Mouse (Mus musculus): ENCODE measurements around the gene Pnkp. TPM values are rescaled to one million over a fixed set of nuclear protein-coding genes. Genes with fewer than 3 reads are reported as not detected.

Gene Pnkp
- polyA plus RNA-seq, 1 experiment from 2014 or later, result 29.7 TPM

GRCm38 (mm10) chr7:44820525-44820924, 36.4 kb upstream of the Pnkp start:
- Histone ChIP-seq H3K4me2 (ENCODE audit: low read length) (no peak overlapping the region), H3K36me3 (ENCODE audit: control insufficient read depth, insufficient read depth, low read length) (no peaks in the 10 kb centered on the region), H3K9ac (ENCODE audit: low read length) (no peak overlapping the region), H3K4me3 (ENCODE audit: low read depth, low read length) (no peak overlapping the region), H3K4me1 (replicated peaks; ENCODE audit: control insufficient read depth, insufficient read depth, low read length) (peaks cover 27% of the 10 kb centered on the region), H3K27ac (ENCODE audit: low read depth) (no peak overlapping the region), H3K27me3 (replicated peaks; ENCODE audit: control insufficient read depth, insufficient read depth, low read length) (no peaks in the 10 kb centered on the region), H3K9me3 (ENCODE audit: control insufficient read depth, low read length) (no peaks in the 10 kb centered on the region)
- 83% methylated on average over 3 of the region's 3 CpGs for WGBS
- DNase-seq (ENCODE audit: low spot score) (peak; percentile 44), ATAC-seq (replicated peaks; ENCODE audit: low FRiP score, low TSS enrichment, low read depth) (no peak)

- Histone ChIP-seq H3K36me3 (ENCODE audit: control insufficient read depth, insufficient read depth, low read length) (0 out of 2 replicates have a peak, but pooled peaks cover 6% of the 10 kb centered on the region), H3K4me3 (ENCODE audit: low read depth, low read length) (no peak overlapping the region), H3K27me3 (replicated peaks; ENCODE audit: control insufficient read depth, insufficient read depth, low read length) (no peaks in the 10 kb centered on the region), H3K9me3 (ENCODE audit: control insufficient read depth, low read length) (no peaks in the 10 kb centered on the region), H3K27ac (ENCODE audit: low read depth) (no peak overlapping the region), H3K4me1 (replicated peaks; ENCODE audit: control insufficient read depth, insufficient read depth, low read length) (peaks cover 27% of the 10 kb centered on the region), H3K9ac (ENCODE audit: low read length) (no peak overlapping the region), H3K4me2 (ENCODE audit: low read length) (no peak overlapping the region)
- WGBS, result 83% methylated on average over 7 of the region's 7 CpGs
- ATAC-seq (replicated peaks; ENCODE audit: low FRiP score, low TSS enrichment, low read depth) (no peak), DNase-seq (ENCODE audit: low spot score) (peak; percentile 32)
Measured at GRCm38 (mm10) chr7:44821666-44822448, 35.1 kb upstream of the Pnkp start.

- no peaks in the 10 kb centered on the region for H3K9me3 ChIP-seq (ENCODE audit: control insufficient read depth, low read length)
- H3K27me3 ChIP-seq (replicated peaks; ENCODE audit: control insufficient read depth, insufficient read depth, low read length), result no peaks in the 10 kb centered on the region
- H3K9ac ChIP-seq (ENCODE audit: low read length), result no peak overlapping the region
- ATAC-seq (replicated peaks; ENCODE audit: low FRiP score, low TSS enrichment, low read depth) (no peak), DNase-seq (ENCODE audit: low spot score) (no peak)
- peaks cover 13% of the 10 kb centered on the region for H3K36me3 ChIP-seq (ENCODE audit: control insufficient read depth, insufficient read depth, low read length)
- H3K4me1 ChIP-seq (replicated peaks; ENCODE audit: control insufficient read depth, insufficient read depth, low read length), result peaks cover 16% of the 10 kb centered on the region
- WGBS, result 47% methylated on average over 7 of the region's 7 CpGs
- no peak overlapping the region for H3K4me3 ChIP-seq (ENCODE audit: low read depth, low read length)
- no peak overlapping the region for H3K4me2 ChIP-seq (ENCODE audit: low read length)
- H3K27ac ChIP-seq (ENCODE audit: low read depth), result no peak overlapping the region
Measured at GRCm38 (mm10) chr7:44823409-44823808, 33.5 kb upstream of the Pnkp start.

GRCm38 (mm10) chr7:44824872-44825271, 32.1 kb upstream of the Pnkp start:
- Histone ChIP-seq H3K4me1 (replicated peaks; ENCODE audit: control insufficient read depth, insufficient read depth, low read length) (peaks cover 7% of the 10 kb centered on the region), H3K27ac (ENCODE audit: low read depth) (no peak overlapping the region), H3K27me3 (replicated peaks; ENCODE audit: control insufficient read depth, insufficient read depth, low read length) (no peaks in the 10 kb centered on the region), H3K4me3 (ENCODE audit: low read depth, low read length) (no peak overlapping the region), H3K36me3 (ENCODE audit: control insufficient read depth, insufficient read depth, low read length) (peaks cover 28% of the 10 kb centered on the region), H3K4me2 (ENCODE audit: low read length) (no peak overlapping the region), H3K9ac (ENCODE audit: low read length) (no peak overlapping the region), H3K9me3 (ENCODE audit: control insufficient read depth, low read length) (no peaks in the 10 kb centered on the region)
- DNase-seq (ENCODE audit: low spot score), result peak; percentile 87
- 23% methylated on average over 3 of the region's 3 CpGs for WGBS
- ATAC-seq (replicated peaks; ENCODE audit: low FRiP score, low TSS enrichment, low read depth), result peak; percentile 34; the same call in 1 of the 2 replicates

GRCm38 (mm10) chr7:44826771-44827170, 30.2 kb upstream of the Pnkp start:
- no peak overlapping the region for H3K27ac ChIP-seq (ENCODE audit: low read depth)
- DNase-seq (ENCODE audit: low spot score) (no peak), ATAC-seq (replicated peaks; ENCODE audit: low FRiP score, low TSS enrichment, low read depth) (no peak)

GRCm38 (mm10) chr7:44828706-44829105, 28.2 kb upstream of the Pnkp start:
- no peak overlapping the region for H3K27ac ChIP-seq (ENCODE audit: low read depth)
- H3K4me2 ChIP-seq (ENCODE audit: low read length), result no peak overlapping the region
- H3K9me3 ChIP-seq (ENCODE audit: control insufficient read depth, low read length), result no peaks in the 10 kb centered on the region
- no peak overlapping the region for H3K4me3 ChIP-seq (ENCODE audit: low read depth, low read length)
- ATAC-seq (replicated peaks; ENCODE audit: low FRiP score, low TSS enrichment, low read depth) (no peak), DNase-seq (ENCODE audit: low spot score) (no peak)
- H3K4me1 ChIP-seq (replicated peaks; ENCODE audit: control insufficient read depth, insufficient read depth, low read length), result 0 out of 2 replicates have a peak, but pooled peaks cover 3% of the 10 kb centered on the region
- H3K36me3 ChIP-seq (ENCODE audit: control insufficient read depth, insufficient read depth, low read length), result peaks cover 53% of the 10 kb centered on the region
- H3K27me3 ChIP-seq (replicated peaks; ENCODE audit: control insufficient read depth, insufficient read depth, low read length), result no peaks in the 10 kb centered on the region
- WGBS, result 95% methylated on average over 5 of the region's 5 CpGs
- no peak overlapping the region for H3K9ac ChIP-seq (ENCODE audit: low read length)

More at GRCm38 (mm10) chr7:44826771-44827170, 30.2 kb upstream of the Pnkp start:
- WGBS, result 83% methylated on average over 3 of the region's 3 CpGs
- H3K9me3 ChIP-seq (ENCODE audit: control insufficient read depth, low read length), result no peaks in the 10 kb centered on the region
- H3K4me1 ChIP-seq (replicated peaks; ENCODE audit: control insufficient read depth, insufficient read depth, low read length), result peaks cover 3% of the 10 kb centered on the region; the same call in 1 of the 2 replicates
- no peak overlapping the region for H3K4me3 ChIP-seq (ENCODE audit: low read depth, low read length)
- peaks cover 47% of the 10 kb centered on the region for H3K36me3 ChIP-seq (ENCODE audit: control insufficient read depth, insufficient read depth, low read length)
- H3K9ac ChIP-seq (ENCODE audit: low read length), result no peak overlapping the region
- H3K4me2 ChIP-seq (ENCODE audit: low read length), result no peak overlapping the region
- H3K27me3 ChIP-seq (replicated peaks; ENCODE audit: control insufficient read depth, insufficient read depth, low read length), result no peaks in the 10 kb centered on the region

GRCm38 (mm10) chr7:44832763-44833162, 24.2 kb upstream of the Pnkp start:
- ATAC-seq (replicated peaks; ENCODE audit: low FRiP score, low TSS enrichment, low read depth) (no peak), DNase-seq (ENCODE audit: low spot score) (no peak)
- no peak overlapping the region for H3K4me3 ChIP-seq (ENCODE audit: low read depth, low read length)
- H3K27ac ChIP-seq (ENCODE audit: low read depth), result no peak overlapping the region
- no peaks in the 10 kb centered on the region for H3K9me3 ChIP-seq (ENCODE audit: control insufficient read depth, low read length)
- peaks cover 46% of the 10 kb centered on the region for H3K36me3 ChIP-seq (ENCODE audit: control insufficient read depth, insufficient read depth, low read length)
- no peak overlapping the region for H3K4me2 ChIP-seq (ENCODE audit: low read length)
- H3K27me3 ChIP-seq (replicated peaks; ENCODE audit: control insufficient read depth, insufficient read depth, low read length), result no peaks in the 10 kb centered on the region
- no peaks in the 10 kb centered on the region for H3K4me1 ChIP-seq (replicated peaks; ENCODE audit: control insufficient read depth, insufficient read depth, low read length)
- no peak overlapping the region for H3K9ac ChIP-seq (ENCODE audit: low read length)
- WGBS, result 72% methylated on average over 4 of the region's 4 CpGs

- Histone ChIP-seq H3K36me3 (ENCODE audit: control insufficient read depth, insufficient read depth, low read length) (peaks cover 21% of the 10 kb centered on the region), H3K4me3 (ENCODE audit: low read depth, low read length) (no peak overlapping the region), H3K4me2 (ENCODE audit: low read length) (no peak overlapping the region), H3K4me1 (replicated peaks; ENCODE audit: control insufficient read depth, insufficient read depth, low read length) (no peaks in the 10 kb centered on the region; the same call in 1 of the 2 replicates), H3K9ac (ENCODE audit: low read length) (no peak overlapping the region), H3K9me3 (ENCODE audit: control insufficient read depth, low read length) (no peaks in the 10 kb centered on the region), H3K27me3 (replicated peaks; ENCODE audit: control insufficient read depth, insufficient read depth, low read length) (peaks cover 13% of the 10 kb centered on the region), H3K27ac (ENCODE audit: low read depth) (no peak overlapping the region)
- ATAC-seq (replicated peaks; ENCODE audit: low FRiP score, low TSS enrichment, low read depth) (no peak), DNase-seq (ENCODE audit: low spot score) (no peak)
- WGBS, result 74% methylated on average over 1 of the region's 1 CpGs
Measured at GRCm38 (mm10) chr7:44835373-44836015, 21.4 kb upstream of the Pnkp start.
